Mouse (Mus musculus) limb, embryonic 12.5 days (tissue): ENCODE results near the gene Opcml. TPM values are rescaled to one million over a fixed set of nuclear protein-coding genes. Genes with fewer than 3 reads are reported as not detected.

Experiments
- ATAC-seq: fragments of 200-750 bp; cut with Nextera tagmentation; 2 replicates; pipeline ENCODE4 v1.8.0; 2017; ENCODE audit warnings: low read depth, moderate TSS enrichment; ENCODE audit not compliant: insufficient number of reproducible peaks, insufficient read depth, low FRiP score, low TSS enrichment
- H3K27ac ChIP-seq: fragments of 300-500 bp; sonication (generic); 2 replicates; pipeline ENCODE4 v1.5.1; 2016; ENCODE audit warnings: mild to moderate bottlenecking, moderate library complexity
- H3K27me3 ChIP-seq: fragments of 300-500 bp; sonication (generic); 2 replicates; pipeline ENCODE4 v1.6.1; 2016; ENCODE audit warnings: mild to moderate bottlenecking, moderate library complexity
- H3K36me3 ChIP-seq: fragments of 300-500 bp; sonication (generic); 2 replicates; pipeline ENCODE4 v1.6.1; 2016; ENCODE audit warnings: mild to moderate bottlenecking, moderate library complexity
- H3K4me1 ChIP-seq: fragments of 300-500 bp; sonication (generic); replicated peaks from 2 replicates; pipeline ENCODE4 v1.6.1; 2016
- H3K4me2 ChIP-seq: fragments of 300-500 bp; sonication (generic); 2 replicates; pipeline ENCODE4 v1.6.1; 2016; ENCODE audit warnings: mild to moderate bottlenecking, moderate library complexity
- H3K4me3 ChIP-seq: fragments of 300-500 bp; sonication (generic); replicated peaks from 2 replicates; pipeline ENCODE4 v1.5.1; 2016; ENCODE audit warnings: mild to moderate bottlenecking
- H3K9ac ChIP-seq: fragments of 300-500 bp; sonication (generic); replicated peaks from 2 replicates; pipeline ENCODE4 v1.6.1; 2016; ENCODE audit warnings: mild to moderate bottlenecking, moderate library complexity
- H3K9me3 ChIP-seq: fragments of 300-500 bp; sonication (generic); 2 replicates; pipeline ENCODE4 v1.6.1; 2016; ENCODE audit warnings: mild to moderate bottlenecking, moderate library complexity
- WGBS: fragments of 180-500 bp; shearing (Covaris S2); methylation state at CpG from one replicate; pipeline ENCODE4 v1.1.7; 2016; 5-methylcytosine and 5-hydroxymethylcytosine counted together
- polyA plus RNA-seq: library from polyadenylated mRNA; unstranded; fragments of >200 nt; fragmentation: Nextera tagmentation; extraction: Ambion mirVana; gene quantifications from 2 replicates; pipeline ENCODE4 v1.2.1, GENCODE M21; 2016

Gene Opcml
- polyA plus RNA-seq, 1 experiment from 2014 or later = 1.6 TPM

DNA sequence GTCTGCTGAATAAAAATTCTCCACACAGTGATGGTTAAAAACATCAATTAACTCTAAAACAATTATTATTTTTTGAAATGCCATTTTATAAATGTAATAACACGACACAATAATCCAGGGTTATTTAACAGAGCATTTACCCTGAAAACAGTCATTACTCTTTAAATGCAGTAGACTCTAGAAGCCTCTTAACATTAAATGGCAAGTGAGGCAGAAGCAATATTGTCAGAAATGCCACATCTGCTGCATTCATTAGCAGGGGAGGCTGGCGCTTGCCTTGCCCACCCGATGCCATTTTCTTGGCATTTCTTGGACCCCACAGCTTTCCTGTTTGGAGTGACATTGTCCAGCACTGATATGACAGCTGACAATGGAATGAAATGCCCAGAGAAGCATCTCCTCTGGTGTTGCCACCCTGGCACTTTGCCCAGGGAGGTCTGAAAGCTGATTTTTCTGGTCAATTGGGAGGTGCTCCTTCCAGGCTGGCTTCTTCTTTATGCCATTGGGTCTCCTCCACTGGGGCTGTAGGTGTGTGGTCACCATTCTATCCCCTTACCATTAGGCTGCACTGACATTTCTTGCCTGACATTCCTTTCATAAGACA is 649.7 kb downstream of the Opcml start:
- no peak overlapping the region for H3K4me2 ChIP-seq
- H3K27ac ChIP-seq = no peak overlapping the region
- peaks cover 5% of the 10 kb centered on the region; the same call in 1 of the 2 replicates for H3K4me1 ChIP-seq
- ATAC-seq = no peak
- H3K9ac ChIP-seq = no peak overlapping the region
- 83% methylated on average over 3 of the region's 3 CpGs for WGBS
- H3K9me3 ChIP-seq = no peaks in the 10 kb centered on the region
- no peaks in the 10 kb centered on the region for H3K36me3 ChIP-seq
- no peak overlapping the region for H3K4me3 ChIP-seq
- no peaks in the 10 kb centered on the region for H3K27me3 ChIP-seq

GRCm38 (mm10) chr9:28444485-28444884 is 653.9 kb downstream of the Opcml start:
- no peak for ATAC-seq
- H3K27me3 ChIP-seq = no peaks in the 10 kb centered on the region

DNA sequence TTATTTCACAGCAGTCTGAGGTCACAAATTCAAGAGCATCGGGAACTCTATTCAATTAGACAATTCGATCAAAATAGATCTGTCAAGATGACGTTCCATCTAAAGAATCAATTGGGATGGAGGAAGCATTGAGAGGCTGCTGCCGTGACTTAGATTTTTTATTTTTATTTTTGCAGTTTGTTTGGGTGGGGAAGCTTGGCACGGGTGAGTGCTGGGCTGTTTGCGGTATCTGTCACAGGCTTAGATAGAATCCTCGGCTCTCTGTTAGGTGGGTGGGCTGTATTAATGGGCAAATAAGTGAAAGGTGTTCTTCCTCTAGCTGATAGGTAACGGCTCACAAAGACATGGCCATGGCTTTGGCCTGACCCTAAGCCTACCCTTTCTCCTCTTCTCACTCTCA is 654.4 kb downstream of the Opcml start:
- 86% methylated on average over 8 of the region's 8 CpGs for WGBS

More at GRCm38 (mm10) chr9:28444485-28444884, 653.9 kb downstream of the Opcml start:
- H3K4me1 ChIP-seq = peaks cover 5% of the 10 kb centered on the region; the same call in 1 of the 2 replicates
- no peaks in the 10 kb centered on the region for H3K36me3 ChIP-seq
- H3K9me3 ChIP-seq = no peaks in the 10 kb centered on the region
- H3K4me2 ChIP-seq = no peak overlapping the region
- no peak overlapping the region for H3K27ac ChIP-seq
- no peak overlapping the region for H3K4me3 ChIP-seq
- H3K9ac ChIP-seq = no peak overlapping the region
- WGBS = 84% methylated on average over 3 of the region's 3 CpGs

GRCm38 (mm10) chr9:28445863-28446262 is 655.3 kb downstream of the Opcml start:
- no peak for ATAC-seq

More for the DNA sequence above, 654.4 kb downstream of the Opcml start:
- Histone ChIP-seq H3K9ac (no peak overlapping the region), H3K4me3 (no peak overlapping the region), H3K36me3 (no peaks in the 10 kb centered on the region), H3K4me2 (no peak overlapping the region), H3K9me3 (no peaks in the 10 kb centered on the region), H3K27ac (no peak overlapping the region), H3K27me3 (no peaks in the 10 kb centered on the region), H3K4me1 (peaks cover under 1% of the 10 kb centered on the region; the same call in 1 of the 2 replicates)
- no peak for ATAC-seq

GRCm38 (mm10) chr9:28446278-28447064 is 655.9 kb downstream of the Opcml start:
- H3K4me1 ChIP-seq = no peaks in the 10 kb centered on the region
- 94% methylated on average over 4 of the region's 4 CpGs for WGBS
- H3K4me3 ChIP-seq = no peak overlapping the region
- H3K9me3 ChIP-seq = no peaks in the 10 kb centered on the region
- no peak overlapping the region for H3K27ac ChIP-seq
- H3K9ac ChIP-seq = no peak overlapping the region
- no peaks in the 10 kb centered on the region for H3K36me3 ChIP-seq
- no peak for ATAC-seq
- H3K4me2 ChIP-seq = no peak overlapping the region
- no peaks in the 10 kb centered on the region for H3K27me3 ChIP-seq

More at GRCm38 (mm10) chr9:28445863-28446262, 655.3 kb downstream of the Opcml start:
- Histone ChIP-seq H3K9ac (no peak overlapping the region), H3K4me2 (no peak overlapping the region), H3K9me3 (no peaks in the 10 kb centered on the region), H3K4me1 (no peaks in the 10 kb centered on the region), H3K27me3 (no peaks in the 10 kb centered on the region), H3K36me3 (no peaks in the 10 kb centered on the region), H3K27ac (no peak overlapping the region), H3K4me3 (no peak overlapping the region)
- WGBS = 79% methylated on average over 1 of the region's 1 CpGs

GRCm38 (mm10) chr9:28452509-28452908 is 661.9 kb downstream of the Opcml start:
- 76% methylated on average over 2 of the region's 2 CpGs for WGBS
- Histone ChIP-seq H3K27me3 (no peaks in the 10 kb centered on the region), H3K9ac (no peak overlapping the region), H3K9me3 (no peaks in the 10 kb centered on the region), H3K36me3 (no peaks in the 10 kb centered on the region), H3K4me1 (no peaks in the 10 kb centered on the region), H3K27ac (no peak overlapping the region), H3K4me3 (no peak overlapping the region), H3K4me2 (no peak overlapping the region)
- ATAC-seq = no peak

GRCm38 (mm10) chr9:28453062-28453461 is 662.5 kb downstream of the Opcml start:
- no peak for ATAC-seq
- H3K4me3 ChIP-seq = no peak overlapping the region
- H3K27me3 ChIP-seq = no peaks in the 10 kb centered on the region
- H3K9me3 ChIP-seq = no peaks in the 10 kb centered on the region
- H3K36me3 ChIP-seq = no peaks in the 10 kb centered on the region
- no peak overlapping the region for H3K9ac ChIP-seq
- no peak overlapping the region for H3K4me2 ChIP-seq
- WGBS = 74% methylated on average over 2 of the region's 2 CpGs
- no peak overlapping the region for H3K27ac ChIP-seq
- H3K4me1 ChIP-seq = no peaks in the 10 kb centered on the region

DNA sequence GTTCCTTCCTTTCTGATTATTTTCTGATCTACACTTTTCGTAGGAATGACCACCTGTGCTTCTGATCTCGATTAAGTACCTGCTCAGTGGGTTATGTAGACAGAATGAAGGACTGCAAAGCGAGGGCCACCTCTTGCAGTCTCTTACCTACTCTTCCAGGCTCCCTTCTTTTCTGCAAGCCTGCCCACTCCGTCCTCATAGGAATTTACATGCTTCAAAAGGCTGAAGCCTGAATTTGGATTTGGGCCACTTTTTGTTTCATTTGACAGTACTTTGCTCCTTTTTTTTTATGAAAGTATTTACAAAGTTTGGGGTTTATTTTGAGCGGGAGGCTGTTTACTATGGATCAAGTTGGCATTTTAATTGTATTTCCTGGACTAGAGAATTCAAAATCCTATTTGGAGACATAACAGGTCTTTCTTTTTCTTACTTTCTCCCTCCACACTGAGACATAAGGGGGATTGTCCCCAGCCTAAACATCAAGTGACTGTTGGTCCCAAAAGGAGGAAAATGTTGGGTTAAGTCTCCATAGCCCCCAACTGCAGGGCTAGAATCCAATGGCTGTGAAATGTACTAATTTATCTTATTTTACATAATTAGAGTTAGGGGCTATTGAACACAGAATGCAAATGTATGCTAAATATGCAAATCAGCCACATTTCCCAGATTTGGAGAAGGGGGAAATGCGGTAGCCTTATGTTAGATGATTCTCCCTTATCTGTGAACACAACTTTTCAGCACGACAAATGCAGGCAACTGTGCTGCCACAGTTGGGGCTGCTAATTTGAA is 667.6 kb downstream of the Opcml start:
- H3K27ac ChIP-seq = no peak overlapping the region
- WGBS = 74% methylated on average over 7 of the region's 7 CpGs

DNA sequence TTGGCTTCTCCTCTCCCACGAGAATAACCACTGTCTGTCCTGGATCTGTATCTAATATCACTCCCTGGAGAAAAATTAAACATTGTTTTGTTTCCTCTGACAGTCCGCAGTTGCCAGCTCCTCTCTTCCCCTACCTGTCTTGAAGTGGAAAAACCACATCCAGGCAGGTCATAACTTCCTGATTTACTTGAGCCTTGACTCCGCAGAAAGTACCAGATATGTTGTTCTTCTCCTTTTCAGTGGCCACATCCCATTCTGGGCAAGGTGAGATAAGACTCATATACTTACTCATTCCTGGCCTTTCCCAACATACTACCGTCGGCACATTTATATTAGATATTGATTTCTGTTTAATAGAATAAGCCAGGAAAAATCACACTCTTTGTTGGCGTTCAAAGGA is 673.0 kb downstream of the Opcml start:
- Histone ChIP-seq H3K4me2 (no peak overlapping the region), H3K4me3 (no peak overlapping the region), H3K9me3 (no peaks in the 10 kb centered on the region), H3K27ac (no peak overlapping the region), H3K27me3 (no peaks in the 10 kb centered on the region), H3K4me1 (no peaks in the 10 kb centered on the region), H3K9ac (no peak overlapping the region), H3K36me3 (no peaks in the 10 kb centered on the region)
- no peak for ATAC-seq
- 79% methylated on average over 6 of the region's 6 CpGs for WGBS

More for the DNA sequence above, 667.6 kb downstream of the Opcml start:
- Histone ChIP-seq H3K27me3 (no peaks in the 10 kb centered on the region), H3K9me3 (no peaks in the 10 kb centered on the region), H3K36me3 (no peaks in the 10 kb centered on the region), H3K4me1 (no peaks in the 10 kb centered on the region), H3K4me3 (no peak overlapping the region), H3K4me2 (no peak overlapping the region), H3K9ac (no peak overlapping the region)
- no peak for ATAC-seq

- no peaks in the 10 kb centered on the region for H3K4me1 ChIP-seq
- no peak overlapping the region for H3K4me2 ChIP-seq
- H3K36me3 ChIP-seq = no peaks in the 10 kb centered on the region
- H3K27ac ChIP-seq = no peak overlapping the region
- no peaks in the 10 kb centered on the region for H3K27me3 ChIP-seq
- ATAC-seq = no peak
- WGBS = 86% methylated on average over 6 of the region's 6 CpGs
- H3K9ac ChIP-seq = no peak overlapping the region
- no peak overlapping the region for H3K4me3 ChIP-seq
- no peaks in the 10 kb centered on the region for H3K9me3 ChIP-seq
These were observed 678.8 kb downstream of the Opcml start for GRCm38 (mm10) chr9:28469419-28469818.

DNA sequence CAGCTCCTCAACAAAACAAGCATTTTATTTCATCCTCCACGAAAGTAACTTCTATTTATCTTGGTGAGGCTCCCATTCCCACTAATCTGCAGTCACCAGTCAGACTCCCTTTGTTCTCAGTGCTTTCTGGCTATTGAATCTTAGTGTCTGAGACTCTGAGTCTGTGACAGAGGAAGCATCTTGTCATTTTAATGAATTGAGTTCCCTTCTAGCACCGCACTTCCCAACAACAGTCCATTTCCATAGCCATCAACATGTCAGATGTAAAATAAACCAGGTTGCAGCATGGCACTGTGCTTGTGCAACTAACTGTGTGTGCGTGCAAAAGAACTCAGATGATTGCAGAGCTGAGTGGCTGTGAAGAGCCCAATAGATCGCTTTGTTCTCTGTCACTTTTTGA is 680.9 kb downstream of the Opcml start:
- ATAC-seq = no peak
- Histone ChIP-seq H3K27me3 (no peaks in the 10 kb centered on the region), H3K9ac (no peak overlapping the region), H3K9me3 (no peaks in the 10 kb centered on the region), H3K4me3 (no peak overlapping the region), H3K27ac (no peak overlapping the region), H3K4me1 (no peaks in the 10 kb centered on the region), H3K4me2 (no peak overlapping the region), H3K36me3 (no peaks in the 10 kb centered on the region)
- 41% methylated on average over 4 of the region's 4 CpGs for WGBS
